Mouse (Mus musculus) kidney, embryonic 16.5 days (tissue): ENCODE data around the gene Tecpr2. TPM values are rescaled to one million over a fixed set of nuclear protein-coding genes. Genes with fewer than 3 reads are reported as not detected.

Source experiments
- ATAC-seq: fragments of 200-750 bp; cut with Nextera tagmentation; 2 replicates; pipeline ENCODE4 v1.8.0; 2017; ENCODE audit warnings: moderate TSS enrichment; ENCODE audit not compliant: low FRiP score, low TSS enrichment
- H3K27ac ChIP-seq: fragments of 300-500 bp; sonication (generic); 2 replicates; pipeline ENCODE4 v1.5.1; 2014; ENCODE audit warnings: low read length
- H3K27me3 ChIP-seq: fragments of 300-500 bp; sonication (generic); 2 replicates; pipeline ENCODE4 v1.6.1; 2014; ENCODE audit warnings: low read length, control low read depth, mixed read lengths; ENCODE audit not compliant: insufficient read depth
- H3K36me3 ChIP-seq: fragments of 300-500 bp; sonication (generic); 2 replicates; pipeline ENCODE4 v1.6.1; 2014; ENCODE audit warnings: low read length, control low read depth, mixed read lengths; ENCODE audit not compliant: insufficient read depth
- H3K4me1 ChIP-seq: fragments of 300-500 bp; sonication (generic); 2 replicates; pipeline ENCODE4 v1.6.1; 2014; ENCODE audit warnings: low read length, control low read depth, mixed read lengths; ENCODE audit not compliant: insufficient read depth
- H3K4me2 ChIP-seq: fragments of 300-500 bp; sonication (generic); replicated peaks from 2 replicates; pipeline ENCODE4 v1.6.1; 2014; ENCODE audit warnings: low read depth, low read length
- H3K4me3 ChIP-seq: fragments of 300-500 bp; sonication (generic); 2 replicates; pipeline ENCODE4 v1.5.1; 2014; ENCODE audit warnings: mild to moderate bottlenecking, low read length
- H3K9ac ChIP-seq: fragments of 300-500 bp; sonication (generic); replicated peaks from 2 replicates; pipeline ENCODE4 v1.6.1; 2014; ENCODE audit warnings: low read length
- H3K9me3 ChIP-seq: fragments of 300-500 bp; sonication (generic); 2 replicates; pipeline ENCODE4 v1.6.1; 2016; ENCODE audit warnings: low read length, control low read depth
- WGBS: fragments of 180-500 bp; shearing (Covaris S2); extraction: QIAGEN DNeasy Blood & Tissue Kit; methylation state at CpG from one replicate; pipeline ENCODE4 v1.1.7; 2014; 5-methylcytosine and 5-hydroxymethylcytosine counted together
- polyA plus RNA-seq: library from polyadenylated mRNA; unstranded; fragments of >200 nt; fragmentation: Nextera tagmentation; extraction: Ambion mirVana; gene quantifications from 2 replicates; pipeline ENCODE4 v1.2.1, GENCODE M21; 2015

Tecpr2 gene
- polyA plus RNA-seq, 1 experiment from 2014 or later = 3.6 TPM

DNA sequence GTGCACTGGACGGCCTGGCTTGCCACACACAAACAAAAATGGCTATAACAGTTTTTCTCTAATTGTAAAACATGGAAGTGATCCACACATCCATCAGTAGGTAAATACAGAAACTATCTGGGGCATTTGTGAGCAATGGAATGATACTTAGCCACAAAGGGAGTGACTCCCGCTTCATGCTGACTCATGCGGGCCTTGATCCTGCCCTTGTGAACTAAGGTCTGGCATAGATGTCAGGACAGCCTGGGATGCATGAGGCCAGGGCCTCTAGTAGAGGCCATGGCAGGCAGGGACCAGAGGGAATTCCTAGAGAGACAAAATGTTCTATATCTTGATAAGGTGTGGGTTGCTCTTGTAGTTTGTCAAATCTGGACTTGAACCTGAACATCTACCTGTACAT, 64.4 kb downstream of the Tecpr2 start:
- H3K36me3 ChIP-seq = peaks cover 16% of the 10 kb centered on the region; the same call in 1 of the 2 replicates
- no peaks in the 10 kb centered on the region for H3K27me3 ChIP-seq
- H3K9me3 ChIP-seq = peaks cover 3% of the 10 kb centered on the region; the same call in 1 of the 2 replicates
- WGBS = 88% methylated on average over 3 of the region's 3 CpGs
- H3K4me2 ChIP-seq = no peak overlapping the region
- no peak overlapping the region for H3K27ac ChIP-seq
- H3K9ac ChIP-seq = no peak overlapping the region
- ATAC-seq = no peak
- H3K4me3 ChIP-seq = no peak overlapping the region
- H3K4me1 ChIP-seq = no peaks in the 10 kb centered on the region

GRCm38 (mm10) chr12:110953900-110954299, 64.8 kb downstream of the Tecpr2 start:
- no peak overlapping the region for H3K4me2 ChIP-seq
- no peaks in the 10 kb centered on the region for H3K27me3 ChIP-seq
- peaks cover 17% of the 10 kb centered on the region for H3K36me3 ChIP-seq
- no peak for ATAC-seq
- H3K9ac ChIP-seq = no peak overlapping the region
- H3K4me1 ChIP-seq = no peaks in the 10 kb centered on the region
- H3K27ac ChIP-seq = no peak overlapping the region
- 83% methylated on average over 2 of the region's 2 CpGs for WGBS
- no peak overlapping the region for H3K4me3 ChIP-seq
- H3K9me3 ChIP-seq = peaks cover 3% of the 10 kb centered on the region; the same call in 1 of the 2 replicates

DNA sequence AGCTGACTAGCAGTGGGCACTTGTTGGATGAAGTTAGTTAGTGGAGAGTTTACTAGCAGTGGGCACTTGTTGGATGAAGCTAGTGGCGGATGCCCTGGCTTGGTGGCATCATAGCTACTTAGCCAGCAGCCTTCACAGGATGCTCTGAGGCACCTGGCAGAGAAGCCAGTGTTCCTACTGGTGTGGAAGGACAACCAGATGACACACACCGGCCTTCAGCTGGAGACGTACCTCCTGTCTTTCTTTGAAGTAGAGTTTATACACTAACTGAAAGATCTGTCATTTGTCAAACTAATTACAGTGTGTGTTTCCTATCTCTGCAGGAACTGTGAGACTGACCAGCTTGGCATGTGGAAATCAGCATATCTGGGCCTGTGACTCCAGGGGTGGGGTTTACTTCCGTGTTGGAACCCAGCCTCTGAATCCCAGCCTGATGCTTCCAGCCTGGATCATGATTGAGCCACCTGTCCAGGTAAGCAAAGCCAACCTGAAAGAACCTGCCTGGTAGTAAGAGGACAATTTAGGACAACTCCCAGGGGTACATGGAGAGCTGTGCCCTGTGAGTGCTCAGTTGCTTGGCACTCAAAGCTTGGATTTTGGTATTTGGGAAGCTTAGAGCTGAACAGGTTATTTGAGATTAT, 65.4 kb downstream of the Tecpr2 start:
- Histone ChIP-seq H3K4me2 (no peak overlapping the region), H3K27me3 (no peaks in the 10 kb centered on the region), H3K4me1 (no peaks in the 10 kb centered on the region), H3K4me3 (no peak overlapping the region), H3K27ac (no peak overlapping the region), H3K9me3 (peaks cover 3% of the 10 kb centered on the region; the same call in 1 of the 2 replicates), H3K9ac (no peak overlapping the region), H3K36me3 (peaks cover 18% of the 10 kb centered on the region)
- ATAC-seq = no peak
- WGBS = 78% methylated on average over 4 of the region's 4 CpGs

GRCm38 (mm10) chr12:110961973-110962372, 72.9 kb downstream of the Tecpr2 start:
- Histone ChIP-seq H3K4me1 (no peaks in the 10 kb centered on the region), H3K36me3 (peaks cover 3% of the 10 kb centered on the region; the same call in 1 of the 2 replicates), H3K9me3 (no peaks in the 10 kb centered on the region), H3K9ac (no peak overlapping the region), H3K4me2 (no peak overlapping the region), H3K4me3 (no peak overlapping the region), H3K27ac (no peak overlapping the region), H3K27me3 (no peaks in the 10 kb centered on the region)
- 72% methylated on average over 2 of the region's 2 CpGs for WGBS
- no peak for ATAC-seq

- H3K4me3 ChIP-seq = no peak overlapping the region
- H3K9ac ChIP-seq = no peak overlapping the region
- no peak overlapping the region for H3K4me2 ChIP-seq
- no peaks in the 10 kb centered on the region for H3K9me3 ChIP-seq
- 62% methylated on average over 3 of the region's 3 CpGs for WGBS
- no peaks in the 10 kb centered on the region for H3K27me3 ChIP-seq
- peaks cover 14% of the 10 kb centered on the region for H3K36me3 ChIP-seq
- no peak overlapping the region for H3K27ac ChIP-seq
- no peaks in the 10 kb centered on the region for H3K4me1 ChIP-seq
- no peak for ATAC-seq
These were observed 76.4 kb downstream of the Tecpr2 start for GRCm38 (mm10) chr12:110965500-110965899.

GRCm38 (mm10) chr12:110966079-110966478, 77.0 kb downstream of the Tecpr2 start:
- Histone ChIP-seq H3K9ac (no peak overlapping the region), H3K4me2 (no peak overlapping the region), H3K36me3 (peaks cover 14% of the 10 kb centered on the region), H3K27me3 (no peaks in the 10 kb centered on the region), H3K9me3 (no peaks in the 10 kb centered on the region), H3K4me1 (no peaks in the 10 kb centered on the region), H3K27ac (no peak overlapping the region), H3K4me3 (no peak overlapping the region)
- WGBS = 68% methylated on average over 4 of the region's 4 CpGs
- no peak for ATAC-seq

- Histone ChIP-seq H3K4me3 (no peak overlapping the region), H3K9me3 (no peaks in the 10 kb centered on the region), H3K4me1 (no peaks in the 10 kb centered on the region), H3K9ac (no peak overlapping the region), H3K4me2 (no peak overlapping the region), H3K36me3 (peaks cover 14% of the 10 kb centered on the region), H3K27me3 (no peaks in the 10 kb centered on the region), H3K27ac (no peak overlapping the region)
- WGBS = 97% methylated on average over 2 of the region's 2 CpGs
- ATAC-seq = no peak
These were observed 78.1 kb downstream of the Tecpr2 start for GRCm38 (mm10) chr12:110967146-110967545.

- no peak for ATAC-seq
- Histone ChIP-seq H3K4me1 (no peaks in the 10 kb centered on the region), H3K36me3 (peaks cover 16% of the 10 kb centered on the region), H3K27me3 (no peaks in the 10 kb centered on the region), H3K4me3 (no peak overlapping the region), H3K9ac (no peak overlapping the region), H3K27ac (no peak overlapping the region), H3K4me2 (no peak overlapping the region), H3K9me3 (no peaks in the 10 kb centered on the region)
- 89% methylated on average over 5 of the region's 5 CpGs for WGBS
These were observed 81.3 kb downstream of the Tecpr2 start for GRCm38 (mm10) chr12:110970408-110970807.

DNA sequence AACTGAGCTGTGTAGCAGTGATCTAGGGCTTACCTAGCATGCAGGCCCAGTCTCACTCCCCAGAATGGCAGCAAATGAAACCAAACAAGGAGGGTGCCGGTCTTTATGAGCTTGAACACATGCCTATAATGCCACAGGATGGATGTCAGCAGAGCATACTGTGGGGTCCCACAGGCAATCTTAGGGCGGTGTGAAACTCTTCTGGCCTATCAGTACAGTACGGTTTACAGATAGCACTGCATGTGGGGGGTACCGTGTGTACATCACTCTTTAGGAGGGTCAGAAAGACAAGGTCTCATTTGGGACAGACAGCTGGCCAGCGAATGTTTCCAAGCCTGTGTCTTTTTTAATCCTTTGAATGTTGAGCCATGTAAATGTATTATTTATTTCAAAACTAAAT, 82.9 kb downstream of the Tecpr2 start:
- no peak overlapping the region for H3K4me3 ChIP-seq
- H3K9ac ChIP-seq = no peak overlapping the region
- peaks cover 31% of the 10 kb centered on the region for H3K36me3 ChIP-seq
- no peaks in the 10 kb centered on the region for H3K9me3 ChIP-seq
- no peak overlapping the region for H3K27ac ChIP-seq
- WGBS = 94% methylated on average over 5 of the region's 5 CpGs
- no peak for ATAC-seq
- no peaks in the 10 kb centered on the region for H3K27me3 ChIP-seq
- no peaks in the 10 kb centered on the region for H3K4me1 ChIP-seq
- no peak overlapping the region for H3K4me2 ChIP-seq

- Histone ChIP-seq H3K9ac (no peak overlapping the region), H3K4me3 (no peak overlapping the region), H3K9me3 (no peaks in the 10 kb centered on the region), H3K27ac (no peak overlapping the region), H3K27me3 (no peaks in the 10 kb centered on the region), H3K4me2 (no peak overlapping the region), H3K36me3 (peaks cover 27% of the 10 kb centered on the region), H3K4me1 (peaks cover 5% of the 10 kb centered on the region)
- WGBS = 93% methylated on average over 4 of the region's 4 CpGs
- ATAC-seq = no peak
These were observed 84.8 kb downstream of the Tecpr2 start for GRCm38 (mm10) chr12:110973829-110974228.
